Mouse (Mus musculus) A20 (cell line): Measurements from ENCODE around the gene Ncor1.
"Not testable (repeated sequence)": the region's sequence is repeated elsewhere in the genome, so short reads cannot be mapped to it uniquely, and the experiment has no call there.

Source experiments
- DNase-seq: peaks from one replicate; pipeline ENCODE4 v3.0.0-alpha.2; 2011; ENCODE audit warnings: low read depth, low spot score

Gene Ncor1

DNA sequence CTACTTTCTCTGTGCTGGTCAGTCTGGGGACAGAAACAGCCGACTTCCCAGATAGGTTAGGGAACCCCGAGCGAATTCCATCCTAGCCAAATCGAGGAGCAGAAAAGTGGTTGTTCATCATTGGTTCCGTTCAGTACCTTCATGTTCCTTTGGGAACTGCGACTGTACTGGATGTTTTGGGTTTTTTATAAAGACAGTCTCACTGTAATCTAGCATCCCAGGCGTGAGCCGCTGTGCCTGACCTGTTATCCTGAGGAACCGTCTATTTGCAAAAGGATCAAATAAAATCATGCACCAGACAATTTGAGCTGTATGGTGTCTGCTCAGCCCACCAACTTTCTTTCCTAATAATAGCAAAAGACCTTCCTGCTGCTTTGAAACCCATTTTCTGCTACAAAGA, 439 bp upstream of the Ncor1 start:
- DNase-seq, result no peak

DNA sequence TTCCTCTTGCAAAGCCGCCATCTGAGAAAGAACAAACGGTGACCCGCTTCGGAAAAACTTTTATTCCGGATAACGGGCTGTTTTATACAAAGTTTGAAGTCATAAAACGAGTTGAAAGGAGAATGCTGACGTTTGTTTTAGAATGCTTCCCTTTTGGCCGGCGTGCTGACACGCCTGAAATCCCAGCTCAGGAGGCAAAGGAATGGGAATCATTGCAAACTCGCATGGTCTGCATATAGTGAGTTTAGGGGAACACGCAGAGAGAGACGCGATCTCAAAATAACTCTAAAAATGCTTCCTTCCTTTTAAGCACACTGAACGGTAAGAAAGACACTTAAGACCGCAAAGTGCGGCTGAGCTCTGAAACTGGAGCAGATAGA, 460 bp downstream of the Ncor1 start:
- DNase-seq, result no peak

DNA sequence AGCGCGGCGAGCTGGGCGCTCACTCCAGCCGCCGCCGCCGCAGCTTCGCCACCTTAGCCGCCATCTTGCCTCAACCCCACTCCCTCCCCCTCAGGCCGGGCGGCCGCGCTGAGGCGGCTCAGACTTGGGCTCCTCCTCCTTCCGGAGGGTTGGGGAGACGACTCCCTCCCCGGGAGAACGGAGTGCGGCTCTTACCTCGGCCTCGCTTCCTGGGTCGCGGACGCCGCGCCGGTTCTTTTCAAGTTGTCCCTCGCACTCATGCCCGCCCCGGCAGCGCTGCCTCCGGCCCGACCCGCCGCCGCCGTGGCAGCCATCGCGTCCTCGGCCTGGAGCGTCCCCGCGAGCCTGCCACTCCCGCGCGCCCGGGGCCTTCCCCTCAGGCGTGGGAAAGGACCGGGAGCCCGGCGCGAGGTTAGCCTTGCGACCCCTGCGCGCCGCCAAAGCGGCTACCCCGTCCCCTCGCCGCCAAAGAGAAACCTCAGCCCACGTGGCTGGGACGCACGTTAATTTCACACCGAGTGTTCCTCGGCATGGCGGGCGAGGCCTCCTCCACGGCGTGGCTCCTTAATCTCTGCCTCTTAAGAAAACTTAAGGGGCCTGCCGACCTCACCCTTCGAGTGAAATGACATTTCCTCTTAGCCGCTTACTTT, 975 bp downstream of the Ncor1 start:
- DNase-seq, result peak; percentile 93

DNA sequence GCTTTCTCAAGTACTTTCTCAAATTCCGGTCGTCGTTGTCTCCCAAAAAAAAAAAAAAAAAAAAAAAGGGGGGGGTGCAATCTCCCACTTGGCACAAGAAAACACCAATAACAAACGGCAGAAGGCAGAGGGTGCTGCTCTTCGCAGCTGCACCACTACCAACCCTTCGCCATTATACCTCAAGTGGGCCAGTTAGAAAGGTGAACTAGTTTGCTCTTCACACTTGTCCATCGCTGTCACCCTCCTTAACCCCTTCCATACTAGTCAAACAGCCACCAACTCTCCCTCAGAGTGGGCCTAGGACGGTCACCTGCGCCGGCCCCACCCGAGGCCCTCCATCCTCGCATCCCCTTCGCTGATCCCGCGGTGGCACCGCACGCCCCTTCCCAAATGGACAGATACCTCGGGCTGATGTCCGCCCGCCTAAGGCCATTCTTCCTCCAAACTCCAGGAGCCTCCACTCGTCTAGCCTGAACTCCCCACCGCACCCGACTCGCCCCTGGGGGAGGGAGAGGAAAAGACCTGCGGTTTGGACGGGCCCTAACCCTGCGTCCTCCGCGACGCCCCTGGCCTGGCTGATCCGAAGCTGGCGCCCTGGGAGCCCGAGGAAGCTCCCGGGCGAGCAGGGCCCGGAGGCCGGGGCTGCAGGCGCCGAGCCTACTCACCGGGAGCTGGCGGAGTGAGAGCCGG, 1.7 kb downstream of the Ncor1 start:
- DNase-seq, result peak; percentile 76

DNA sequence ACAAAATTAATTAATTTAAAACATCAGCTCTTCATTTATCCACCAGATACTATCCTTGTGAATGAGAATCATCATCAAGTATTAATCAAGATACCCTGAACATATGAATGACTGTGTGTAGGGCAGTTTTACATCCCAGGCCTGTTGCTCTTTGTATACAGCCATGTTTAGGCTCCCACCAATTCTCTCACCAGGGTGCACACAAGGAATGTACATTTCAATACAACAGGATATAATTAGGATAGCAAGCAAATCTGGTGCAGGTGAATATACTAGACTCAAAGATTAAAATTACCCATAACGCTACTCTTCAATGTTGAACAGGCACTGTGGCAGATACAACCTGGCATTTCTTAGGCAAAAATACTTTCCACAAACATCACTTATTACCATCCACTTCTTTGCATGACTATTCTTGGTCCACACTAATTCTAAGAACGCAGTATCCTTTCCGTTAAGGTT, 2.3 kb downstream of the Ncor1 start:
- DNase-seq, result no peak

DNA sequence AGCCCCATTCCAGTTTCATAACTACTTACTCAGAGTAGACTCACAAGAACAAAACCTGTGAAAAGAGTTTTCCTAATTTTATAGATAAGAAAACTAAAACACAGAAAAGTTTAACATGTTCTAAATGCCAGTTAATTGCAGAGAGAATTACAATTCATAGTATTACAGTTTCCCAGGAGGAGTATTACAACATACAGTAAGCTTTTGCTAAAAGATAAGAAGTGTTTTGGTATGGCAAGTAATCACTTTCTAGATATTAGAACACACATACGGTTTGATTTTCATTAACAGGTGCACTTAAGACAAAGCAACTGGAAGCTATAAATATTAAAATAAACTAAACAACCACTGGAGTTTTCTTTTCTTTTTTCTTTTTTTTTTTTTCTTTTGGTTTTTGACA, 3.1 kb downstream of the Ncor1 start:
- DNase-seq, result no peak

DNA sequence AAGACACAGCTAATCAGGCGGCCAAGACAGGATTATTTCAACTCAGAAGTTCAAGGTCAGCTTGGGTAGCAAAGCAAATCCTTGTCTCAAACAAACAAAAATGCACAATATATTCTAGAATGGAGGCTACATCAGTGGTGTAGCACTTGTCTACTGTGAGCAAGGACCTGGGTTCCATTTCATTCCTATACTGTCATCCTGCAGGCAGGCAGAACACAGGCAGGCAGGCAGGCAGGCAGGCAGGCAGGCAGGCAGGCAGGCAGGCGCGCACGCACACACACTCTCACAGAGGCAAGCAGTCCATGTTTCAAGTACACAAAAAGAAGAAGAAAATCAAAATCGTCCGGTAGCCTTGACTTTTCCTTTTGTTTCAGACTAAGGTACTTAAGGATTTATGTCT, 9.4 kb downstream of the Ncor1 start:
- no peak for DNase-seq

DNA sequence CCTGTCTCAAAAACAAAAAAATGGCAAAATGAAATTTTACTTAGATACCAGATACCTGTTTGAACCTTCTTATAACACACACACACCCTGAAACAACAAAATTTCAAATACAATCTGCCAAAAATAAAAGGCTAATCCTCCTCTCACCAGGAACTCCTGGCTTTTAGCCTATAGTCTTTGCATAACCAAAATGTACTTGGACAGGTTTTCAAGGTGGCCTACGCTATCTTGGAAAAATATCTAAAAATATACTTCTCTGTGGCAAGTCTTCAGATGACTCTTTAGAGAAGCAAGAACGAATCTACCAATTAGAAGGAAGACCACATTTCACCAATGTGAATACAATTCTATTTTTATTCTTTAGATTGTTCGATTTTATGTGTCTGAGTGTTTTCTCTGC, 12.5 kb downstream of the Ncor1 start:
- no peak for DNase-seq

DNA sequence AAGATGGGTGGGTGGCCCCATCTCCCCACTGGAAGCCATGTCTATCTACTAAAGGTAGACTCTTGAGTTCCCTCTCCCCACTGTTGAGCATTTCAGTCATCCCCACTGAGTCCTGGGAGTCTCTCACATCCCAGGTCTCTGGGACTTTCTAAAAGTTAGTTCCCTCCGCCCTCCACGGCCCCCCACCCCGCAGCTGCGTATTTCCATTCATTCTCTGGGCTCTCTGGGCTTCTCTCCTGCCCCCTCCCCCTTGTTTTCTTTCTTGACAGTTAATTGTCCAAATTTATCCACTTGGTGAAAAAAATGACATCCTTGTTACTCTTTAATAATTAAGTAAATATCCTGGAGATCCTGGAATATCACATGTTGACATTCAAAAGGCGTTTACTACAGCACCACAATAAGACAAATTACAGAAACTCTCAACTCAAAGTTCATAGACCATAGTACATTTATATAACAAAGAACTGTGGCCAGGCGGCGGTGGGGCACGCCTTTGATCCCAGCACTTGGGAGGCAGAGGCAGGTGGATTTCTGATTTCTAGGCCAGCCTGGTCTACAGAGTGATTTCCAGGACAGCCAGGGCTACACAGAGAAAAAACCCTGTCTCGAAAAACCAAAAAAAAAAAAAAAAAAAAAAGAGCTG, 17.5 kb downstream of the Ncor1 start:
- DNase-seq, result no peak

DNA sequence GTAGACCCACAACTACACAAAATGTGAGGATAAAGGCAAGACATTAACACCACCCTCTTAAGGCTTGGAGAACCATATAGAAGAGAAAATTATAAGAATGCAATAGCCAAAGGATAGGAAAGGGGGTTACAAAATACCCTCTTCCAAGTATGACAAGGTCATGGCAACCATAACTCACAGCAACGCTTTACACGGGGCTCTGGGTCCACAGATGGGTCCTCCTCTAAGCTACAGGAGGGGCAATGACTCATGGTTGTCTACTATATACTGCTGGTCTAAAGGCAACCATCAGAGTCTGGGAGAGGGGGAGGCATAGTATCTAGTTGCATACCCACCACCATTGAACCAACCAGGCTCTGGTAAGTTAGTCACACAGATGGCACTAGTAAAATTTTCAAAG, 26.1 kb downstream of the Ncor1 start:
- DNase-seq, result no peak

DNA sequence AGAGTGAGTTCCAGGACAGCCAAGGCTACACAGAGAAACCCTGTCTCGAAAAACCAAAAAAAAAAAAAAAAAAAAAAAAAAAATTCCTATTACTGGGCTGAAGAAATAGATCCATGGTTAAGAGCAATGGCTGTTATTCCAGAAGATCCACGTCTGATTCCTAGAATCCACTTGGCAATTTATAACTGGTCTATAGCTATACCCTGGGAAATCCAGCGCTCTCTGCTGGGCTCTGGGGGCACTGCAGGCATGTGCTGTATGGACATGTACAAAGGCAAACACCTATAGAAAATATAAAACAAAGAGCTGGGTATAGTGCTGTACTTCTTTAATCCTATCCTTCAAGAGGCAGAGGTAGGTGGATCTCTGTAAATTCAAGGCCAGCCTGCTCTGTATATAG, 31.2 kb downstream of the Ncor1 start:
- DNase-seq, result peak; percentile 34

DNA sequence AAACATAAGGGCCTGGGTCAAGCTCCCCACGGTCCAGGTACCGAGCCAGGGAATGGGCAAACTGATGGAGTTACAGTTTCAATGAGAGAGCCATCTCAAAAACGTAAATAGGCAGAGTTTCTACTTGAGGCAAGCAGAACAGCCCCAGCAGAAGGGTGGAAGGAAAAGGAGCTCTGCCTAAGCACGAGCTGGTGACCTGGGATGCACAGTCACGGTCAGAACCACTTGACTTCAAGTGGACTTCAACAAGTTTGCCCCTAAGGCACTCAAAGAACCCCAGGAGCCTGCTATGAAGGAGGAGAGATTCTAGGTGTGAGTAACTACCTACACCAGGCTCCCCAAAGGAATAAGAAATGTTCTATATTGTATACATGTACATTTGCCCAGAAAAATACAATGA, 32.1 kb downstream of the Ncor1 start:
- DNase-seq, result no peak

DNA sequence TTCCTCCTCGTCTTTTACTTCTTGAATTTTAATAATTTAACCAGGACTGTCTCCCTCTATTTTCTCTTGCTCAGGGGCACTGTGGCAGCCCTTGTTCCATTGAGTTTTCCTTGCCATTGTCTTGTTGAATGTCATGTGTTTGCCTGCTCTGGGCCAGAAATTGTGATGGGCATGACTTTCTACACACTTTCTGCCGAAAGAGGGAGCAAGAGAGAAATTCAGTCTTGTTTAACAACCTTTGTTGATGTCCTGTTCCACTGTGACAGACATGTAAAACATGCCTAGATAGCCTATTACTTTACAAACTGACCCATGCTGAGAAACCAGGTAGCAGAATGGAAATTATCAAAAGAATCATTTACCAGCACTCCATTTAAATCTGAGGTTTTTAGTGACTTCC, 33.8 kb downstream of the Ncor1 start:
- DNase-seq, result no peak

DNA sequence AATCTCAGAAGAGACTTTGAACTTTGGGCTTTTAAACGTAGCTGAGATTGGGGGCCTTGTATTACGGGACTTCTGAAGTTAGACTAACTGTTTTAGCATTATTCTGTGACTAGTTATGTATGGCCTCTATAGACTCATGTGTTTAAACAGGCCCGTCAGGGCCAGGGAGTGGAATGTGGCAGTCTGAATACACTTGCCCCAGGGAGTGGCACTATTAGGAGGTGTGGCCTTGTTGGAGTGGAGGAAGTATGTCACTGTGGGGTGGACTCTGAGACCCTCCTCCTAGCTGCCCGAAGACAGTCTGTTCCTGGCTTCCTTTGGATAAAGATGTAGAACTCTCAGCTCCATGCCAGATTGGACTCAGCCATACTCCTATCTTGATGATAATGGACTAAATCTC, 43.3 kb downstream of the Ncor1 start:
- no peak for DNase-seq

DNA sequence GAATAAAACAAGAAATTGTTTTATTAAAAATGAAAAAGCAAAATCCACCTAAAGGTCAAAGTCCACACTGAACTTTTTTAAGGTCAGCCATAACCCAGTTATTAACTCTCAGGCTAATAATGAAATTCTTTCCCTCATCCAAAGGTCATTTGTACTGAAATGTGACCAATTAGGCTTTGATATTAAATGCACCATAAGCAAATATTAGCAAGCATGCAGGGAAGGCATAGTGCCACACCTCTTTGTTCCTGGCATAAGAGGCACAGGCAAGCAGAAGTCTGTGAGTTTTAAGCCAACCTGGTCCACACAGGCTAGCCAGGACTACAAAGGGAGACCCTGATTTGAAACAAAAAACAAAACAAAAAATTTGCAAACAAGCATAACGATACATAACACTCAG, 48.7 kb downstream of the Ncor1 start:
- no peak for DNase-seq

DNA sequence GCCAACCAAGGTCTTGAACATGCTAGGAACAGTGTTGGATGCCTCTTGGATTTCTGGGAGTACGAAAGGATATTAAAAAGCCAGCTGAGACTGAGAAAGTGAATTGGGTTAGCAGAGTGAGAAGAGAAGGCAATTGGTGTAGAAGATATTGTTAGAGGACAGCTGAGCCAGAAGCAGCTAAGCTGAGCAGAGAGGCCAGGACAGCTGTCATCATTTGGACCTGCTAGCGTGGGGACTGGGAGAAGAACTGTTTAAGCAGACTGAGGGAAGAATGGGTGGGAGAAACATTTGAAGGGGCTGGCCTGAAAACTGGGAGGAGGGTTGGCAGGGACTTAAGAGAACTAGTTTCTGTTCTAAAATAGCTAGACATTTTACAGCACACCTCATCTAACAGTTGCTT, 49.5 kb downstream of the Ncor1 start:
- DNase-seq, result no peak

DNA sequence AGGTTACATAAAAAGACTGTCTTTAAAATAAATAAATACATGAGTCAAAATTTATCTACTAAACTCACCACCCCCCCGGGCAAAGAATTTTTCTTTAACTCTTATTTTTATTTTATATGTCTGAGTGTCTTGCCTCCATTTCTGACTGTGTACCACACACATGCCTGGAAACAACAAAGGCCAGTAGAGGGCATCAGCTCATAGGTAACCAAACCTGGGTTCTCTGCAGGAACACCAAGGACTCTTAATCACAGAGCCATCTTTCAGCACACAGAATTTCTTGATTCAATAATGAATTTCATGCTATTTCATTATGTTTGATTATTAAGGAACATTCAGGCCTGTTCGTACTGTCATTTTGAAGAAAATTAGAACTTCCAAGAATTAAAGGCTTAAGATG, 61.9 kb downstream of the Ncor1 start:
- DNase-seq, result peak; percentile 43

DNA sequence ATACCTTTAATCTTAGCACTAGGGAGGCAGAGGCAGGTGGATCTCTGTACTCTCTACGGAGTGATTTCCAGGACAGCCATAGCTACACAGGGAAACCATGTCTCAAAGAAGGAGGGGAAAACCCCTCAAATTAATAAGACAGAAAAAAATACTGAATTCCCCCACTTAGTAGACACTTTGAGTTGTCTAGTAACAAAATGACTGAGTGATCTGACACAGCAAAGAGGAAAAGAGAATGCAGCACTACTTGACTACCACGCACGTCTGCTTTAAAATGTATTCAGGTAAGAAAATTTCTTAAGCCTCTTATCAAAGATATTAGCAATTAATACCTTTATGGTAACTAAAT, 70.0 kb downstream of the Ncor1 start:
- no peak for DNase-seq

DNA sequence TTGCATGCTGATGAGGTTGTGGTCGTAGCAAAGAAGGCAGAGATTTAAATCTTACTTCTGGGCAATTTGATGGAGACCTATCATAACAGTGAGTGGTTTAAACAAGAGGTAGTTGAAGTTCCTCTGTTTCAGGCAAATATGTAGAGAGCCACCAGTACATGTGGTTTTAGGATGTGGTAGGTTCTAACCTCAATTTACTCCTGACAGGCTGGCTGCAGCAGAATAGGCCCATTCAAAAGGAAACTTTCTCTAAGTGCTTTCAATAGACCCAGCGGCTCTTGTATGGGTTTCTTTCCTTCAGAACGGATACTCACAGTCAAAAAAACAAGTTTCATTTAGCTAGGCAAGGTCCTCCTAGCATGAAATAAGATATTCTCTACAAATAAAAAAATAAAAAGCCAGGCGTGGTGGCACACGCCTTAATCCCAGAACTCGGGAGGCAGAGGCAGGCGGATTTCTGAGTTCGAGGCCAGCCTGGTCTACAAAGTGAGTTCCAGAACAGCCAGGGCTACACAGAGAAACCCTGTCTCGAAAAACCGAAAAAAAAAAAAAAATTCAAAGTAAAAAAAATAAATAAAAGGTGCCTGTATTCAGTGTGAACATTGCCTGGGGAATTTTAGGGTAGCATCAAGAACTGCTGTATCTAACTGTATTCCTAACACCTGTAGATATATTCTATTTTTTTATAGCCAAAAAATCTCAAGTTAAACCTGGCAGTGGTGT, 70.6 kb downstream of the Ncor1 start:
- no peak for DNase-seq

DNA sequence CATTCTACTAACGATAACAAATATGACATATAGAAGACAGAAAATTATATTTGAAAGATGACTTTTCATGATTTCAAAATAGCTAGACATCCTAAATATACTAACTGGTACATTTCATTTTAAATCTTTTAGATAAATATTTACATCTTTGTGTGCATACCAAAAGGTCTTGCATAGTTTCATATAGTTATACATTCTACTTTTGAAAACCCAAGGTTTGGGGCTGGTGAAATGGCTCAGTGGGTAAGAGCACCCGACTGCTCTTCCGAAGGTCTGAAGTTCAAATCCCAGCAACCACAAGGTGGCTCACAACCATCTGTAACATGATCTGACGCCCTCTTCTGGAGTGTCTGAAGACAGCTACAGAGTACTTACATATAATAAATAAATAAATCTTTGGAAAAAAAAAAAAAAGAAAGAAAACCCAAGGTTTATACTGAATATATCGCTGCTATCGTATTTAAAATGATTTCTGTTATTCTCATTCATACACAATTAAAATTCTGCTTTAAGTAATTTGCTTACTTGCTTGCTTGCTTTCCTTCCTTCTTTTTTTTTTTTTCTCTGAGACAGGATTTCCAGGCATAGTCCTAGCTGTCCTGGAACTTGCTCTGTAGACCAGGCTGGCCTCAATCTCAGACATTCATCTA, 81.0 kb downstream of the Ncor1 start:
- not testable (repeated sequence) for DNase-seq

DNA sequence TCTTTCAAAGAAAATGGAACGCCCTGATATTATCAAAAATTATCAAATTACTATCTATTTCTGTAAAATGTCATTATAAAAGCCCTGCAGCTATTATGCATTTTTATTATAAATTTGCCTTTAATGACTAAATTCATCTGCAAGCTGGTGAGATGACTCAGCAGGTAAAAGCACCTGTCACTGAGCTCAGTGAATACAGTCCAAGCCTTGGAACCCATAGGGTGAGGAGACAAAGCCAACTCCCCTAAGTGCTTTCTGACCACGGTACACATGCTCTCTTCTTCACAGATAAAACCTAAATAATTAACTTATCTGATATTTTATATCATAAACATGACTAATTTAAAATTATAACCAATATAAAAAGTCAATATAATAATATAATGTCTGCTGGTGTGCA, 86.6 kb downstream of the Ncor1 start:
- DNase-seq, result no peak

DNA sequence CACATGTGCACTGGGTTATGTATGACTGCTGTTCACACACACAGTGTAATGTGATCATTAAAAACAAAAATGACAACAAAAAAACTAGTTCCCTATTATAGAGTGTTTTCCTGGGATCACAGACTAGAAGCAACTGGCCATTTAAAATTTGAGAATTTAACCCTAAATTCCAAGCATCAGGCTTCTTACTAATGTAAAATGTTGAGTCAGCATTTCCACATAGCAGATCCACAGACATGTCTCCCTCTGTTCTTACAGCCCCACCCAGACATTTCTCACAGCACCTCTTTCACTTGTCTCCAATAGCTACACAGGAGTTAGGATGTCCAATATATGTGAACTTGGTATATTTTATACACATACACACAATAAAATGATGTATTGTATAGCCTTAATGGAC, 88.4 kb downstream of the Ncor1 start:
- no peak for DNase-seq
